In genomic region chr2:71874422-71874821, GRCm38 (mm10) we compare ENCODE assay signal across 9 mouse cellular contexts. TPM values are rescaled to one million over a fixed set of nuclear protein-coding genes. Genes with fewer than 3 reads are reported as not detected.
A peak's percentile ranks its signal among the peaks of the same experiment; 100 is the strongest.
DNase-seq lines count a peak whose midpoint lies in the region; ATAC-seq and TF ChIP-seq lines count a peak whose summit lies in the region.
"Had no signal": no experiment of that assay in that cellular context is flagged by ENCODE, and none has a peak within 500 bp of the region (broad histone marks: within the 10 kb centered on the region; RNA-seq: fewer than 3 reads in every experiment).

No protein-coding gene starts in this region.

- TF ChIP-seq CTCF in ES-Bruce4 (IDR thresholded peaks at IDR 0.05; ENCODE audit: low read depth, low read length) = no peak

- H3K27ac ChIP-seq in heart, embryonic 13.5 days (replicated peaks) = no peak overlapping the region
- no peak overlapping the region for H3K27ac ChIP-seq in ES-Bruce4 (ENCODE audit: insufficient read depth, low read length)
- no peak overlapping the region for H3K27ac ChIP-seq in embryonic facial prominence, embryonic 15.5 days (replicated peaks)
- H3K27ac ChIP-seq in liver, embryonic 12.5 days = peak overlapping the region; percentile 96

- peak overlapping the region; percentile 95 for H3K4me2 ChIP-seq in heart, embryonic 13.5 days
- peak overlapping the region; percentile 84 for H3K4me2 ChIP-seq in embryonic facial prominence, embryonic 15.5 days (replicated peaks)
- peak overlapping the region; percentile 94 for H3K4me2 ChIP-seq in liver, embryonic 12.5 days

- intact Hi-C loops in heart, postnatal 36 days (cut with DNase I) = no loop called here

- H3K27me3 ChIP-seq in heart, embryonic 13.5 days (replicated peaks) = no peaks in the 10 kb centered on the region
- H3K27me3 ChIP-seq in ES-Bruce4 (ENCODE audit: control insufficient read depth, insufficient read depth, low read length, poor library complexity, severe bottlenecking) = no peaks in the 10 kb centered on the region
- H3K27me3 ChIP-seq in embryonic facial prominence, embryonic 15.5 days = no peaks in the 10 kb centered on the region
- H3K27me3 ChIP-seq in liver, embryonic 12.5 days (replicated peaks) = no peaks in the 10 kb centered on the region

- peaks cover 18% of the 10 kb centered on the region for H3K36me3 ChIP-seq in heart, embryonic 13.5 days
- peaks cover 27% of the 10 kb centered on the region for H3K36me3 ChIP-seq in ES-Bruce4 (ENCODE audit: control insufficient read depth, insufficient read depth, low read length, poor library complexity, severe bottlenecking)
- H3K36me3 ChIP-seq in embryonic facial prominence, embryonic 15.5 days = peaks cover 5% of the 10 kb centered on the region; the same call in 1 of the 2 replicates
- peaks cover 21% of the 10 kb centered on the region for H3K36me3 ChIP-seq in liver, embryonic 12.5 days

- peaks cover 36% of the 10 kb centered on the region for H3K4me1 ChIP-seq in heart, embryonic 13.5 days
- no peaks in the 10 kb centered on the region for H3K4me1 ChIP-seq in ES-Bruce4 (ENCODE audit: control insufficient read depth, insufficient read depth, low read length)
- H3K4me1 ChIP-seq in embryonic facial prominence, embryonic 15.5 days = peaks cover 19% of the 10 kb centered on the region
- H3K4me1 ChIP-seq in liver, embryonic 12.5 days = peaks cover 66% of the 10 kb centered on the region

- H3K4me3 ChIP-seq in heart, embryonic 13.5 days = peak overlapping the region; percentile 88
- peak overlapping the region; percentile 84 for H3K4me3 ChIP-seq in ES-Bruce4 (ENCODE audit: low read depth, low read length)
- peak overlapping the region; percentile 77 for H3K4me3 ChIP-seq in embryonic facial prominence, embryonic 15.5 days (replicated peaks)
- H3K4me3 ChIP-seq in liver, embryonic 12.5 days = peak overlapping the region; percentile 93

- DNase-seq in heart, postnatal 36 days = no peak
- DNase-seq in cerebellum, postnatal 14 days = no peak
- DNase-seq in thymus, postnatal 14 days = no peak
- DNase-seq in B cell, adult 2 months = no peak
- DNase-seq: cerebellum, postnatal 25 days had no signal

- no peaks in the 10 kb centered on the region for H3K9me3 ChIP-seq in heart, embryonic 13.5 days
- no peaks in the 10 kb centered on the region for H3K9me3 ChIP-seq in ES-Bruce4 (replicated peaks; ENCODE audit: control insufficient read depth, insufficient read depth, low read length, poor library complexity, severe bottlenecking)
- no peaks in the 10 kb centered on the region for H3K9me3 ChIP-seq in embryonic facial prominence, embryonic 15.5 days (replicated peaks)
- no peaks in the 10 kb centered on the region for H3K9me3 ChIP-seq in liver, embryonic 12.5 days (replicated peaks)

- no peak for TF ChIP-seq POLR2A in ES-Bruce4 (IDR thresholded peaks at IDR 0.05; ENCODE audit: insufficient read depth, low read length)

- no peak for ATAC-seq in heart, embryonic 13.5 days (ENCODE audit: extremely low read depth, insufficient number of reproducible peaks, low FRiP score, low TSS enrichment)
- ATAC-seq in embryonic facial prominence, embryonic 15.5 days (ENCODE audit: insufficient number of reproducible peaks, low FRiP score, low TSS enrichment, low read depth) = no peak
- peak; percentile 26; the same call in 1 of the 2 replicates for ATAC-seq in liver, embryonic 12.5 days

- whole genome bisulfite sequencing in heart, embryonic 13.5 days = 52% methylated on average over 2 of the region's 2 CpGs
- WGBS in embryonic facial prominence, embryonic 15.5 days = 58% methylated on average over 2 of the region's 2 CpGs
- WGBS in liver, embryonic 12.5 days (ENCODE audit: insufficient replicate concordance) = 24% methylated on average over 2 of the region's 2 CpGs

- H3K9ac ChIP-seq in heart, embryonic 13.5 days = peak overlapping the region; percentile 96
- H3K9ac ChIP-seq in ES-Bruce4 (ENCODE audit: low read depth, poor library complexity, severe bottlenecking) = peak overlapping the region; percentile 73
- H3K9ac ChIP-seq in embryonic facial prominence, embryonic 15.5 days = no peak overlapping the region
- peak overlapping the region; percentile 98 for H3K9ac ChIP-seq in liver, embryonic 12.5 days

- no peak for TF ChIP-seq EP300 in ES-Bruce4 (IDR thresholded peaks at IDR 0.05; ENCODE audit: insufficient read depth, low read depth, low read length)

RNA-seq across cellular contexts. Expression of gene Pdk1, which starts 1.4 kb away (rescaled TPM):
- polyA plus RNA-seq in heart, embryonic 13.5 days (2015; fragmentation: Nextera tagmentation; extraction: Ambion mirVana) = 84.3 and 88.1 TPM in 2 replicates
- total RNA-seq in heart, postnatal 36 days (2021) = 100 to 1,000 TPM; 138 to 171 TPM
- 144 and 162 TPM in 2 replicates for polyA plus RNA-seq in ES-Bruce4 (2011; ENCODE audit: insufficient read depth, insufficient read length, low read depth, missing spikeins)
- polyA plus RNA-seq in embryonic facial prominence, embryonic 15.5 days (2015; fragmentation: Nextera tagmentation; extraction: Ambion mirVana) = 49.0 and 58.1 TPM in 2 replicates
- polyA plus RNA-seq in liver, embryonic 12.5 days (2016; fragmentation: Nextera tagmentation; extraction: Ambion mirVana) = 70.0 and 70.5 TPM in 2 replicates
